ENCODE assay signal across 9 mouse cellular contexts in the genomic region with DNA sequence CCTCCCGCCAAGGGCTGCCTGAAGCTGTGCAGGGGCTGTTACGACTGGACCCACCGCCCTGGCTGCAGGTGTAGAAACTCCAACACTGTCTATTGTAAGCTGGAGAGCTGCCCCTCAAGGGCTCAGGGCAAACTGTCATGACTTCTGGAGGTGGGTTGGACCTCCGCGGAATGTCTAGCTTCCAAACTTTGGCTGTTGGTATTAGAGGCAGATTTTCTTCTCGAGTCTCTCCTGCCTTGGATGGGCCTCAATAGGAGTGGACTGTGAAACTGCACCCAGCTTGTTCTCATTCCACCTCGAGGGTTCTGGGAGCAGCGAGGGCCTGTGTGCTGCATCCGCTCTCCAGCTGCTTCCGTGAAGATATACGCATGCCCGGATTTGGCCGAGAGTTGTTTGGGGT. TPM values are rescaled to one million over a fixed set of nuclear protein-coding genes. Genes with fewer than 3 reads are reported as not detected.
DNase-seq lines count a peak whose midpoint lies in the region; ATAC-seq and TF ChIP-seq lines count a peak whose summit lies in the region.
"Had no signal": no experiment of that assay in that cellular context is flagged by ENCODE, and none has a peak within 500 bp of the region (broad histone marks: within the 10 kb centered on the region; RNA-seq: fewer than 3 reads in every experiment).

No protein-coding gene starts in this region.

- TF ChIP-seq CTCF in E14TG2a.4 (conservative IDR thresholded peaks at IDR 0.05; ENCODE audit: low read length) = no peak

- DNase-seq in forebrain, embryonic 14.5 days (ENCODE audit: low spot score) = no peak
- no peak for DNase-seq in limb, embryonic 14.5 days (ENCODE audit: low spot score)
- no peak for DNase-seq in left cerebral cortex, adult 18-20 months (ENCODE audit: low spot score in 2 of 2)
- no peak for DNase-seq in adrenal gland, adult (ENCODE audit: inconsistent age in 2 of 2, low spot score in 1 of 2)
- DNase-seq in retina, embryonic 14.5 days (ENCODE audit: low spot score) = no peak
- DNase-seq: cerebellum, postnatal 14 days had no signal

- H3K4me2 ChIP-seq in heart, embryonic 15.5 days = peak overlapping the region; percentile 86; the same call in 1 of the 2 replicates
- no peak overlapping the region for H3K4me2 ChIP-seq in heart, embryonic 12.5 days
- H3K4me2 ChIP-seq in forebrain, embryonic 14.5 days (ENCODE audit: low read length) = peak overlapping the region; percentile 85
- peak overlapping the region; percentile 63 for H3K4me2 ChIP-seq in limb, embryonic 14.5 days (replicated peaks; ENCODE audit: low read depth, low read length, severe bottlenecking)

- no peaks in the 10 kb centered on the region for H3K9me3 ChIP-seq in heart, embryonic 15.5 days (replicated peaks)
- H3K9me3 ChIP-seq in heart, embryonic 12.5 days (replicated peaks) = no peaks in the 10 kb centered on the region
- H3K9me3 ChIP-seq in E14TG2a.4 (ENCODE audit: low read length) = no peaks in the 10 kb centered on the region
- no peaks in the 10 kb centered on the region for H3K9me3 ChIP-seq in forebrain, embryonic 14.5 days (replicated peaks; ENCODE audit: control insufficient read depth, low read length)
- no peaks in the 10 kb centered on the region for H3K9me3 ChIP-seq in limb, embryonic 14.5 days (ENCODE audit: control insufficient read depth, low read length)

- peaks cover 17% of the 10 kb centered on the region for H3K36me3 ChIP-seq in heart, embryonic 15.5 days
- peaks cover 18% of the 10 kb centered on the region for H3K36me3 ChIP-seq in heart, embryonic 12.5 days
- H3K36me3 ChIP-seq in E14TG2a.4 (ENCODE audit: insufficient read depth, low read length) = peaks cover 35% of the 10 kb centered on the region
- H3K36me3 ChIP-seq in forebrain, embryonic 14.5 days (ENCODE audit: control insufficient read depth, insufficient read depth, low read length) = peaks cover 20% of the 10 kb centered on the region; the same call in 1 of the 2 replicates
- H3K36me3 ChIP-seq in limb, embryonic 14.5 days (ENCODE audit: control insufficient read depth, insufficient read depth, low read length) = peaks cover 37% of the 10 kb centered on the region

- H3K27me3 ChIP-seq in heart, embryonic 15.5 days = no peaks in the 10 kb centered on the region
- H3K27me3 ChIP-seq in heart, embryonic 12.5 days (replicated peaks) = peaks cover 7% of the 10 kb centered on the region
- peaks cover 12% of the 10 kb centered on the region for H3K27me3 ChIP-seq in E14TG2a.4 (ENCODE audit: insufficient read depth, low read length)
- 0 out of 2 replicates have a peak, but pooled peaks cover 4% of the 10 kb centered on the region for H3K27me3 ChIP-seq in forebrain, embryonic 14.5 days (replicated peaks; ENCODE audit: control insufficient read depth, insufficient read depth, low read length)
- H3K27me3 ChIP-seq in limb, embryonic 14.5 days (ENCODE audit: control insufficient read depth, insufficient read depth, low read length) = no peaks in the 10 kb centered on the region

- no peak overlapping the region for H3K4me3 ChIP-seq in heart, embryonic 15.5 days
- no peak overlapping the region for H3K4me3 ChIP-seq in heart, embryonic 12.5 days
- peak overlapping the region; percentile 71 for H3K4me3 ChIP-seq in E14TG2a.4 (replicated peaks; ENCODE audit: low read length)
- 0 out of 2 replicates have a peak overlapping the region, but pooled peaks have one; percentile 78 for H3K4me3 ChIP-seq in forebrain, embryonic 14.5 days (ENCODE audit: low read depth, low read length)
- peak overlapping the region; percentile 86 for H3K4me3 ChIP-seq in limb, embryonic 14.5 days (replicated peaks; ENCODE audit: low read length)

- WGBS in heart, embryonic 15.5 days = 84% methylated on average over 13 of the region's 13 CpGs
- WGBS in heart, embryonic 12.5 days = 89% methylated on average over 13 of the region's 13 CpGs
- WGBS in forebrain, embryonic 14.5 days = 88% methylated on average over 13 of the region's 13 CpGs
- 76% methylated on average over 13 of the region's 13 CpGs for WGBS in limb, embryonic 14.5 days

- peaks cover 29% of the 10 kb centered on the region for H3K4me1 ChIP-seq in heart, embryonic 15.5 days (replicated peaks)
- 0 out of 2 replicates have a peak, but pooled peaks cover 4% of the 10 kb centered on the region for H3K4me1 ChIP-seq in heart, embryonic 12.5 days (replicated peaks)
- H3K4me1 ChIP-seq in E14TG2a.4 (replicated peaks; ENCODE audit: low read depth, low read length) = peaks cover 39% of the 10 kb centered on the region
- peaks cover 2% of the 10 kb centered on the region; the same call in 1 of the 2 replicates for H3K4me1 ChIP-seq in forebrain, embryonic 14.5 days (ENCODE audit: control insufficient read depth, insufficient read depth, low read length)
- H3K4me1 ChIP-seq in limb, embryonic 14.5 days (ENCODE audit: control insufficient read depth, insufficient read depth, low read length) = peaks cover 19% of the 10 kb centered on the region

- no peak for TF ChIP-seq POLR2A in limb, embryonic 14.5 days (IDR thresholded peaks at IDR 0.05; ENCODE audit: borderline replicate concordance, extremely low read depth, insufficient read depth, insufficient read length)

- no peak overlapping the region for H3K27ac ChIP-seq in heart, embryonic 15.5 days
- H3K27ac ChIP-seq in heart, embryonic 12.5 days (ENCODE audit: poor library complexity, severe bottlenecking) = no peak overlapping the region
- H3K27ac ChIP-seq in forebrain, embryonic 14.5 days (ENCODE audit: low read depth, low read length) = no peak overlapping the region
- no peak overlapping the region for H3K27ac ChIP-seq in limb, embryonic 14.5 days (replicated peaks; ENCODE audit: low read depth, low read length)

- ATAC-seq in heart, embryonic 15.5 days (replicated peaks; ENCODE audit: insufficient number of reproducible peaks, insufficient read depth, low FRiP score, low read depth) = no peak
- no peak for ATAC-seq in heart, embryonic 12.5 days (ENCODE audit: insufficient number of reproducible peaks, low FRiP score)
- ATAC-seq in forebrain, embryonic 14.5 days = no peak
- ATAC-seq in limb, embryonic 14.5 days (ENCODE audit: low FRiP score, low read depth) = no peak

- H3K9ac ChIP-seq in heart, embryonic 15.5 days = no peak overlapping the region
- H3K9ac ChIP-seq in heart, embryonic 12.5 days = no peak overlapping the region
- H3K9ac ChIP-seq in forebrain, embryonic 14.5 days (ENCODE audit: low read length) = no peak overlapping the region
- no peak overlapping the region for H3K9ac ChIP-seq in limb, embryonic 14.5 days (ENCODE audit: low read depth, low read length, severe bottlenecking)

RNA-seq across cellular contexts. Expression of a gene that starts 3.7 kb away (rescaled TPM):
- polyA plus RNA-seq in heart, embryonic 15.5 days (2015; fragmentation: Nextera tagmentation; extraction: Ambion mirVana) = 7.2 and 9.1 TPM in 2 replicates
- polyA plus RNA-seq in heart, embryonic 12.5 days (2016; fragmentation: Nextera tagmentation; extraction: Ambion mirVana) = 5.1 and 5.4 TPM in 2 replicates
- polyA plus RNA-seq in forebrain, embryonic 14.5 days (2014; fragmentation: Nextera tagmentation; extraction: Ambion mirVana) = 6.0 and 7.3 TPM in 2 replicates
- 57.1 and 74.0 TPM in 2 replicates for polyA plus RNA-seq in limb, embryonic 14.5 days (2012; rRNA removed)
- 23.6 and 23.8 TPM in 2 replicates for polyA plus RNA-seq in limb, embryonic 14.5 days (2014; fragmentation: Nextera tagmentation; extraction: Ambion mirVana)
- 1 to 10 TPM; 8.2 to 9.6 TPM for total RNA-seq in left cerebral cortex, adult 18-20 months (2021)

Comparison
In these comparisons a context has a peak if more than half of its experiments do, and no peak if none do; other contexts are left out.
1. H3K4me3 ChIP-seq: peak in E14TG2a.4 (single experiment), forebrain, embryonic 14.5 days (single experiment) and limb, embryonic 14.5 days (single experiment); none in heart, embryonic 15.5 days (single experiment) and heart, embryonic 12.5 days (single experiment).